Mouse (Mus musculus): ENCODE results near the gene Mucl2.
"Not testable (repeated sequence)": the region's sequence is repeated elsewhere in the genome, so short reads cannot be mapped to it uniquely, and the experiment has no call there.

The Mucl2 gene

DNA sequence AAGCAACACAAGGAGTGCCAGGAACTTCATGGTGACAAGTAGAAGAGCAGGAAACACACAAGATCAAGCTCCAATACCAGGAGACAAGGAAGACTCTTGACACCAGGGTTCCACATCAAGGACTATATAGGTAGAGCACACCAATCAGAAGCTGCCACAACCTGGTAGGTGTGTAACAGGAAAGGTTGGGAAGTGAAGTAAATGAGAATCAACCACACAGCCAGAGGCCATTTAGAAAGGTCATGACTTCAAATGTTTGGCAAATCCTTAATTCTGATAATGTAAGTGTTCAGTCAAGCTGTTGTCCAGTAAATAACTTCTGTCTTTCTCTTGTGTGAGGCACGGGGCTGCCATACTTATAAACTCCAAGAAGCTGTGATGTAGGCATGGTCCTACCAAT is at the start of gene Mucl2:
TSS of gene Mucl2 (minus strand) at position 101 of the 400 bp plus-strand sequence.
- no peak for DNase-seq (ENCODE audit: low spot score in 2 of 2)

DNA sequence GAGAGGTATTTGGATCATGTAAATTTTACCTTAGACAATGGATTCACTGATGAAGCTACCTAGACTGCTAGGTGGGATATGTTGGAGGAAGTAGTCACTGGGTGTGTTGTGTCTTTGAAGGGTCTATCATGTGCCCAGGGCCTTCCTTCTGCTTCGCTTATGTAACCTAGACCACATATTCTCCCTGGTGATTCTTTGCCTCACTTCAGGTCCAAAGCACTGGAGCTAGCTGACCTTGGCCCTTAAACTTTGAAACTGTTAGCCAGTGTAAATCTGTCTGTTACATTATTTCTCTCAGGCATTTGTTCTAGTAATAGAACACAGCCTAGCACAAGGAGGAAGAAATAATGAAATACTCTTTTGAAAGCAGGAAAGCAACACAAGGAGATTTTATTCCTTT is 13.9 kb upstream of the Mucl2 start:
- not testable (repeated sequence) for DNase-seq (ENCODE audit: low spot score in 2 of 2)

Data from cerebellum, postnatal 4 days (tissue).